Mouse (Mus musculus): ENCODE results near the gene Fbxw8. TPM values are rescaled to one million over a fixed set of nuclear protein-coding genes. Genes with fewer than 3 reads are reported as not detected.

Gene Fbxw8
- polyA plus RNA-seq, 1 experiment from 2014 or later: 25.6 TPM

GRCm38 (mm10) chr5:118083060-118083638 lies 72.1 kb downstream of the Fbxw8 start:
- Histone ChIP-seq H3K4me3 (replicated peaks) (no peak overlapping the region), H3K4me1 (replicated peaks) (peaks cover 88% of the 10 kb centered on the region), H3K36me3 (no peaks in the 10 kb centered on the region), H3K9ac (replicated peaks) (peak overlapping the region; percentile 7; the same call in 1 of the 2 replicates), H3K4me2 (replicated peaks) (no peak overlapping the region), H3K27ac (peak overlapping the region; percentile 67), H3K27me3 (no peaks in the 10 kb centered on the region), H3K9me3 (no peaks in the 10 kb centered on the region)
- WGBS: 60% methylated on average over 12 of the region's 12 CpGs
- no peak for ATAC-seq

GRCm38 (mm10) chr5:118081996-118082395 lies 73.3 kb downstream of the Fbxw8 start:
- Histone ChIP-seq H3K4me2 (replicated peaks) (no peak overlapping the region), H3K27me3 (no peaks in the 10 kb centered on the region), H3K4me1 (replicated peaks) (peaks cover 94% of the 10 kb centered on the region), H3K27ac (peak overlapping the region; percentile 54; the same call in 1 of the 2 replicates), H3K4me3 (replicated peaks) (no peak overlapping the region), H3K9me3 (no peaks in the 10 kb centered on the region), H3K9ac (replicated peaks) (no peak overlapping the region), H3K36me3 (peaks cover 4% of the 10 kb centered on the region)
- WGBS: 81% methylated on average over 6 of the region's 6 CpGs
- ATAC-seq: no peak

DNA sequence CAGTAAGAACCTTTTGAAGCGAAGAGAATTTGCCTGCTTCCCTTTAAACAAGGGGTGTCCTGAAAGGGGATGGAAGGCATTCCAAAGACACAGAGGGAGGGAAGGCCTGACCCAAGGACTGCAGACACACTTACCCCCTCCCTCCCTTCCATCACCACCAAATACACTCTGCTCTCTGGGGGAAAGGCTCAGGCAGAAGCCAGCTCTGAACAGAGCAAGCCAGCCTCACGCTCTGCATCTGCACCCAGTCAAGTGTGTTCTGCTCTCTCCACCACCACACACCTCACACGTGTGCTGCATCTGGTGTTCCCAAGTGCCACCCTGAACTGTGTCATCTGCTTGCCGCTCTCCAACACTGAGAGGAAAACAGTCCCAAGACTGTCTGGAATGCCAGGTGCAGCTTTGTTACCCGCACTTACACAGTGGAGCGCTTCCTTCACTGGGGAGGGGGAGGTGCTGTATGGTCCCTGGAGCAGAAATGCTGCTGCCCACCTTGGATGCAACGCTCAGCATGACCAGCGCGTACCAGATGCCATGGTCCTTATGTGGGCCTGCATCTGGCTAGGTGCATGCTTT lies 73.8 kb downstream of the Fbxw8 start:
- Histone ChIP-seq H3K27ac (peak overlapping the region; percentile 54; the same call in 1 of the 2 replicates), H3K4me1 (replicated peaks) (peaks cover 94% of the 10 kb centered on the region), H3K4me3 (replicated peaks) (no peak overlapping the region), H3K27me3 (no peaks in the 10 kb centered on the region), H3K36me3 (peaks cover 10% of the 10 kb centered on the region), H3K4me2 (replicated peaks) (no peak overlapping the region), H3K9ac (replicated peaks) (no peak overlapping the region), H3K9me3 (no peaks in the 10 kb centered on the region)
- no peak for ATAC-seq
- WGBS: 79% methylated on average over 9 of the region's 9 CpGs

- Histone ChIP-seq H3K9me3 (no peaks in the 10 kb centered on the region), H3K27ac (peak overlapping the region; percentile 72), H3K9ac (replicated peaks) (no peak overlapping the region), H3K4me2 (replicated peaks) (peak overlapping the region; percentile 9; the same call in 1 of the 2 replicates), H3K4me3 (replicated peaks) (no peak overlapping the region), H3K27me3 (no peaks in the 10 kb centered on the region), H3K4me1 (replicated peaks) (peaks cover 90% of the 10 kb centered on the region), H3K36me3 (peaks cover 21% of the 10 kb centered on the region)
- ATAC-seq: peak; percentile 73
- whole genome bisulfite sequencing: 19% methylated on average over 11 of the region's 11 CpGs
Observed at GRCm38 (mm10) chr5:118079839-118080250, 75.4 kb downstream of the Fbxw8 start.

DNA sequence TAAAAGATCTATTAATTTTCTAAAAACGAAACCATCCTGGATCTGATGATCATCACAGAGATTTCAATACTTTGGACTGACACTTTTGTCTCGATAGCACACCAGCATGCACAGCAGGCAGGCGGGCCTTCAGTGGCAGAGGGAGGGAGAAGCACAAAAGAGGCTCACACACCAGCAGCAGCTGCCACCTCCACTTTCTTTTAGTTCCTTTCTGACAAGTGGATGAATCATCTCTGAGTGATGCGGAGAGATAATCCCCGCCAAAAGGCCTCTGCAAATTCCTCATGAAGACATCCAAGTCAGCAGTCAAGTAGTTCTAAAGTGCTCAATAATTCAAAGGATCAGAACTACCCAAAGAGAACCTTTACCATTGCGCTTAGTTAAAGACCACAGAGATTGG lies 75.9 kb downstream of the Fbxw8 start:
- peaks cover 25% of the 10 kb centered on the region for H3K36me3 ChIP-seq
- no peaks in the 10 kb centered on the region for H3K27me3 ChIP-seq
- H3K4me3 ChIP-seq (replicated peaks): no peak overlapping the region
- WGBS: 16% methylated on average over 6 of the region's 6 CpGs
- ATAC-seq: peak; percentile 32
- no peaks in the 10 kb centered on the region for H3K9me3 ChIP-seq
- H3K4me2 ChIP-seq (replicated peaks): peak overlapping the region; percentile 9
- H3K4me1 ChIP-seq (replicated peaks): peaks cover 85% of the 10 kb centered on the region
- H3K9ac ChIP-seq (replicated peaks): no peak overlapping the region; the same call in 1 of the 2 replicates
- peak overlapping the region; percentile 72 for H3K27ac ChIP-seq

DNA sequence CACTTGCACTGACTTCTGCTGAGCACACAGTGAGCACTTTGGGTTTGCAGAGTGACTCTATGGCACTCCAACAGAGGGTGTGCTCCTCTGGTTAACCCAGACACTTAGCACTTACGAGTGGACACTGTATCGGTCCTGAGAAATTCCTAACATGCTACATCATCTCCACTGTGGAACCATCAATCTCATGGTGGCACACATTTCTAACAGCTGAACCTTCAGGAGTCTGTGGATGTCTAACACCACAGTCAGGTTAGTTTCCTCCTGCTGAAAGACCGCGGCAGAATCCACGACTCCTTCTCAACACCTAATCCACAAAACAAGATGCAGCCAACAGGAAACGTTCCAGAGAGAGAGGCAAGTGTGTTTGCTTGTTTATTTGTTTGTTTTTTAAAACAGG lies 76.7 kb downstream of the Fbxw8 start:
- Histone ChIP-seq H3K9me3 (no peaks in the 10 kb centered on the region), H3K4me3 (replicated peaks) (no peak overlapping the region), H3K36me3 (peaks cover 31% of the 10 kb centered on the region), H3K27ac (peak overlapping the region; percentile 72), H3K9ac (replicated peaks) (no peak overlapping the region), H3K4me1 (replicated peaks) (peaks cover 84% of the 10 kb centered on the region), H3K4me2 (replicated peaks) (no peak overlapping the region), H3K27me3 (no peaks in the 10 kb centered on the region)
- ATAC-seq: no peak
- 90% methylated on average over 6 of the region's 6 CpGs for WGBS

DNA sequence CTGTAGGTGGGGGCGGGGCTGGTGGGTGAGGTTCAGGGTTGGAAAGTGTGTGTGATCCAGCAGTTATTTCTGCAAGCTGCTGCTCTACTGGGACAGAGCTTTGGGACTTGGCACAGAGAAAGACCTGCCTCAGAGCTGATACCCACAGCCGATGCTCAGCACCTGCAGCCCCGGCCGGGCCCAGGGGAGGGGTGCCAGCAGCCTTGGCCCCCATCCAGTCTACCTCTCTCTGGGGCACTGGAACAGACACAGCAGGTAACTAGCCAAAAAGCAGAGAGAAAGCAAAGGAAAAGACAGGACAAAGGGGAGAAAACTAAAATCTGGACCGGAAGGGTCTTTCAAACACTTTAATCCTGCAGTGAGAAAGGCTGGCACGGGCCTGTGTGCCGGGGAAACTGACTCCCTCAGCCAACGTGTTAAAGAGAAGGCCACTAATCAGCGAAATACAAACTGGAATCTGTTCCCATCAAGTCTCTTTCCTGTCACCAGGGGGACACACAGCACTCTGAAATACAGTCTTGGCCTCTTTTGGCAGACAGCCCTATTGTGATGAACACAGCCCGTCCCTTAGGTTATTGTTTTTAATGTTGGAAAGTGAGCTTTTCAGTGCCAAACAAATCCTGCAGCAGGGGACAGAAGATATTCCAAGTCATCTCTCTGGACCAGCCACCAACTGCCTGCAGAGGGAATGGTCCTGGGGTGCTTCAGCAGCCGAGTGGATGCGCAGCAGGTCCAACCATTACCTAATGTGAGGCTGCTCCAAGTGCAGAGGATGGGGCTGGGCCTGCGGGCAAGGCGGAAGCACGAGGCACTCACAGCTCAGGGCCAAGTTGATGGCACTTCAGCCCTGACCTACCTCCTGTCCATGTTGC lies 78.3 kb downstream of the Fbxw8 start:
- ATAC-seq: no peak

DNA sequence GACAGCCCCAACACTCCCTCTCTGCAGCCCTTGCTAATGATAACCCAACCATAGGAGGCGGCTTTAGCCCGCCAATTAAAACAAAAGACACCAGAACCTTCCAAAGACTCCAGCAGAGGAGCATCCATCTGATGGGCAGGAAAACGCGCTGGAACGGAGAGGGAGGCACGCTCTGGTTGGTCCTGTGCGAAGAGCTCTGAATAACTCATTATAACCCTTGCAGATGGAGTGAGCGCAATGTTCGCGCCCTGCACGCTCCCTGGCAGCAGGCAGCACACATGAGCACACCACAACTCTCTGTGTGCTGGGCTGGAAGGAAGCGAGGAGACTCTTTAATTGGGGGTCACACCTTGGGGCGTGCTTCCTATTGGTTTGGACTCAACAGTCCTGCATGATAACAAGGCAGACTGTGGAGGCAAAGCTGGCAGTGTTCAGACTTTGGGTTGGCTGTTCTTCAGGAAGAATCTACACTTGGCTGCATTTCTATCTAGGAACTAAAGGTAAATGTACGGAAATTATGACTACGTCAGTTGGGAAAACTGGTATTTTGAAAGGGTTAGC lies 82.0 kb downstream of the Fbxw8 start:
- no peak overlapping the region for H3K4me2 ChIP-seq (replicated peaks)
- no peaks in the 10 kb centered on the region for H3K9me3 ChIP-seq
- H3K36me3 ChIP-seq: peaks cover 55% of the 10 kb centered on the region
- peaks cover 48% of the 10 kb centered on the region for H3K4me1 ChIP-seq (replicated peaks)
- H3K9ac ChIP-seq (replicated peaks): no peak overlapping the region
- no peak overlapping the region for H3K4me3 ChIP-seq (replicated peaks)
- H3K27me3 ChIP-seq: no peaks in the 10 kb centered on the region
- H3K27ac ChIP-seq: peak overlapping the region; percentile 57
- WGBS: 63% methylated on average over 15 of the region's 15 CpGs
- ATAC-seq: peak; percentile 64

More for the DNA sequence above, 78.3 kb downstream of the Fbxw8 start:
- H3K9ac ChIP-seq (replicated peaks): no peak overlapping the region; the same call in 1 of the 2 replicates
- H3K36me3 ChIP-seq: peaks cover 40% of the 10 kb centered on the region
- 79% methylated on average over 15 of the region's 15 CpGs for WGBS
- no peaks in the 10 kb centered on the region for H3K27me3 ChIP-seq
- no peaks in the 10 kb centered on the region for H3K9me3 ChIP-seq
- H3K4me1 ChIP-seq (replicated peaks): peaks cover 81% of the 10 kb centered on the region
- H3K27ac ChIP-seq: peak overlapping the region; percentile 57
- H3K4me3 ChIP-seq (replicated peaks): no peak overlapping the region
- no peak overlapping the region for H3K4me2 ChIP-seq (replicated peaks)

GRCm38 (mm10) chr5:118071766-118072165 lies 83.5 kb downstream of the Fbxw8 start:
- H3K27me3 ChIP-seq: no peaks in the 10 kb centered on the region
- no peak overlapping the region for H3K4me3 ChIP-seq (replicated peaks)
- ATAC-seq: no peak
- H3K36me3 ChIP-seq: peaks cover 61% of the 10 kb centered on the region
- no peak overlapping the region for H3K4me2 ChIP-seq (replicated peaks)
- H3K4me1 ChIP-seq (replicated peaks): peaks cover 46% of the 10 kb centered on the region
- no peaks in the 10 kb centered on the region for H3K9me3 ChIP-seq
- H3K9ac ChIP-seq (replicated peaks): no peak overlapping the region
- H3K27ac ChIP-seq: 0 out of 2 replicates have a peak overlapping the region, but pooled peaks have one; percentile 11
- 77% methylated on average over 5 of the region's 5 CpGs for WGBS

DNA sequence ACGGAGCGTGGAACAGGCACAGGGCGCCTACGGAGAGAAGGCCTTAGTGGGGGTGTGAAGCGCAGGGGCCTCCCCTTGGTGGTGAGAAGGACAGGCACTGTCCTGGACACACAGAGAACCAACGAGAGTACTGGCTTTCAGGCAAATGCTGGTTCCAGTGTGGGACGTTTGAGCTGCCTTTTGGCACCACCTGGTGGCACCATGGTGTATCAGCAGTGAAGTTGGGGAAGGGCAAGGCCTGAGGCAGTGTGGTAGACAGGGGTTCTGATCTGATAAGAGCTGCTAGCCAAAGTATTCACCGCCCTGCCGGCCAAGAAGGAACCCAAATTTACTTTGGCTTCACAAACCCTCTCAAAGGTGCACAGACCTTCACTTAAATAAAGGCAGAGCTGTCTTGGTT lies 85.9 kb downstream of the Fbxw8 start:
- Histone ChIP-seq H3K4me2 (replicated peaks) (no peak overlapping the region), H3K9ac (replicated peaks) (0 out of 2 replicates have a peak overlapping the region, but pooled peaks have one; percentile 15), H3K4me1 (replicated peaks) (peaks cover 60% of the 10 kb centered on the region), H3K27ac (no peak overlapping the region), H3K4me3 (replicated peaks) (no peak overlapping the region), H3K9me3 (no peaks in the 10 kb centered on the region), H3K36me3 (peaks cover 53% of the 10 kb centered on the region), H3K27me3 (no peaks in the 10 kb centered on the region)
- peak; percentile 49 for ATAC-seq
- WGBS: 46% methylated on average over 9 of the region's 9 CpGs

DNA sequence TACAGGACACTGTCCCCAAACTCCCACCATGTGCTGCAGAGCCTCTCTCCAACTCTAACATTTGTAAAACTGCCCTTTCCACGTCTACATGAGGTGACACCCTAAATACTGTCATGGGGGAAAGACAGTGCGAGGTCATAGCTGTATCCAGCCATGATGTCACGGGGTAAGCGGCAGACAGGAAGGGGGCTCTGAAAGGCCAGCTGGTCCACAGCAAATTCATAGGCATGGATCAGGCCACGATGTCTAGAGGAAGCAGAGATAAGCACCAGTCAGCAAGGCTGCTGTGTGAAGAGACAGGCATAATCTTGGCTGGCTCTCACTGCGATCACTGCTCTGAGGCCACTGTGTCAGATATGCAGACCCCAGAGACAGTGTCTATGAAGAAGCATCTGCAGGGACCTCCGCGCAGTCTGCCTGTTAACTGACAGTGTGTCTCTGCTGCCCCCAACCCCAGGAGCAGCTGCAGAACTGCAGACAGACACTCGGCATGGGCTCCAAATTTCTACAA lies 87.2 kb downstream of the Fbxw8 start:
- no peak for ATAC-seq
- 86% methylated on average over 9 of the region's 9 CpGs for WGBS
- H3K4me1 ChIP-seq (replicated peaks): peaks cover 62% of the 10 kb centered on the region

More for the DNA sequence above, 87.2 kb downstream of the Fbxw8 start:
- Histone ChIP-seq H3K9ac (replicated peaks) (no peak overlapping the region), H3K4me3 (replicated peaks) (no peak overlapping the region), H3K27ac (no peak overlapping the region), H3K4me2 (replicated peaks) (no peak overlapping the region), H3K27me3 (no peaks in the 10 kb centered on the region), H3K36me3 (peaks cover 48% of the 10 kb centered on the region), H3K9me3 (no peaks in the 10 kb centered on the region)
